Mouse (Mus musculus) limb, embryonic 12.5 days (tissue): ENCODE measurements around the gene Adamts10. TPM values are rescaled to one million over a fixed set of nuclear protein-coding genes. Genes with fewer than 3 reads are reported as not detected.

Experiments
- ATAC-seq: fragments of 200-750 bp; cut with Nextera tagmentation; 2 replicates; pipeline ENCODE4 v1.8.0; 2017; ENCODE audit warnings: low read depth, moderate TSS enrichment; ENCODE audit not compliant: insufficient number of reproducible peaks, insufficient read depth, low FRiP score, low TSS enrichment
- H3K27ac ChIP-seq: fragments of 300-500 bp; sonication (generic); 2 replicates; pipeline ENCODE4 v1.5.1; 2016; ENCODE audit warnings: mild to moderate bottlenecking, moderate library complexity
- H3K27me3 ChIP-seq: fragments of 300-500 bp; sonication (generic); 2 replicates; pipeline ENCODE4 v1.6.1; 2016; ENCODE audit warnings: mild to moderate bottlenecking, moderate library complexity
- H3K36me3 ChIP-seq: fragments of 300-500 bp; sonication (generic); 2 replicates; pipeline ENCODE4 v1.6.1; 2016; ENCODE audit warnings: mild to moderate bottlenecking, moderate library complexity
- H3K4me1 ChIP-seq: fragments of 300-500 bp; sonication (generic); replicated peaks from 2 replicates; pipeline ENCODE4 v1.6.1; 2016
- H3K4me2 ChIP-seq: fragments of 300-500 bp; sonication (generic); 2 replicates; pipeline ENCODE4 v1.6.1; 2016; ENCODE audit warnings: mild to moderate bottlenecking, moderate library complexity
- H3K4me3 ChIP-seq: fragments of 300-500 bp; sonication (generic); replicated peaks from 2 replicates; pipeline ENCODE4 v1.5.1; 2016; ENCODE audit warnings: mild to moderate bottlenecking
- H3K9ac ChIP-seq: fragments of 300-500 bp; sonication (generic); replicated peaks from 2 replicates; pipeline ENCODE4 v1.6.1; 2016; ENCODE audit warnings: mild to moderate bottlenecking, moderate library complexity
- H3K9me3 ChIP-seq: fragments of 300-500 bp; sonication (generic); 2 replicates; pipeline ENCODE4 v1.6.1; 2016; ENCODE audit warnings: mild to moderate bottlenecking, moderate library complexity
- WGBS: fragments of 180-500 bp; shearing (Covaris S2); methylation state at CpG from one replicate; pipeline ENCODE4 v1.1.7; 2016; 5-methylcytosine and 5-hydroxymethylcytosine counted together
- polyA plus RNA-seq: library from polyadenylated mRNA; unstranded; fragments of >200 nt; fragmentation: Nextera tagmentation; extraction: Ambion mirVana; gene quantifications from 2 replicates; pipeline ENCODE4 v1.2.1, GENCODE M21; 2016

Adamts10 gene
- polyA plus RNA-seq, 1 experiment from 2014 or later, result 107 TPM

- H3K4me2 ChIP-seq, result no peak overlapping the region
- WGBS, result 91% methylated on average over 5 of the region's 5 CpGs
- no peak overlapping the region for H3K9ac ChIP-seq
- ATAC-seq, result no peak
- H3K4me1 ChIP-seq, result no peaks in the 10 kb centered on the region; the same call in 1 of the 2 replicates
- H3K27ac ChIP-seq, result no peak overlapping the region
- H3K4me3 ChIP-seq, result no peak overlapping the region
- H3K27me3 ChIP-seq, result no peaks in the 10 kb centered on the region
- peaks cover 3% of the 10 kb centered on the region; the same call in 1 of the 2 replicates for H3K9me3 ChIP-seq
- no peaks in the 10 kb centered on the region for H3K36me3 ChIP-seq
Measured at GRCm38 (mm10) chr17:33513874-33514273, 10.1 kb upstream of the Adamts10 start.

- 42% methylated on average over 1 of the region's 1 CpGs for WGBS
- no peaks in the 10 kb centered on the region for H3K27me3 ChIP-seq
- H3K4me3 ChIP-seq, result no peak overlapping the region
Measured at GRCm38 (mm10) chr17:33520366-33520765, 3.6 kb upstream of the Adamts10 start.

GRCm38 (mm10) chr17:33523431-33523917 lies 530 bp upstream of the Adamts10 start:
- H3K4me1 ChIP-seq, result peaks cover 38% of the 10 kb centered on the region
- peak overlapping the region; percentile 77 for H3K9ac ChIP-seq
- H3K4me3 ChIP-seq, result peak overlapping the region; percentile 55
- no peak; the same call in 1 of the 2 replicates for ATAC-seq
- H3K4me2 ChIP-seq, result peak overlapping the region; percentile 83
- H3K27ac ChIP-seq, result peak overlapping the region; percentile 95
- H3K9me3 ChIP-seq, result no peaks in the 10 kb centered on the region
- under 1% methylated on average over 12 of the region's 13 CpGs for WGBS
- H3K36me3 ChIP-seq, result peaks cover 15% of the 10 kb centered on the region
- no peaks in the 10 kb centered on the region for H3K27me3 ChIP-seq

More at GRCm38 (mm10) chr17:33520366-33520765, 3.6 kb upstream of the Adamts10 start:
- no peak overlapping the region for H3K9ac ChIP-seq
- H3K4me2 ChIP-seq, result no peak overlapping the region
- H3K27ac ChIP-seq, result no peak overlapping the region
- no peak for ATAC-seq
- no peaks in the 10 kb centered on the region for H3K9me3 ChIP-seq
- H3K36me3 ChIP-seq, result no peaks in the 10 kb centered on the region
- peaks cover 23% of the 10 kb centered on the region for H3K4me1 ChIP-seq

- Histone ChIP-seq H3K4me3 (peak overlapping the region; percentile 55), H3K27me3 (no peaks in the 10 kb centered on the region), H3K4me2 (peak overlapping the region; percentile 83), H3K4me1 (peaks cover 38% of the 10 kb centered on the region), H3K27ac (peak overlapping the region; percentile 95), H3K36me3 (peaks cover 29% of the 10 kb centered on the region), H3K9me3 (no peaks in the 10 kb centered on the region), H3K9ac (peak overlapping the region; percentile 77)
- 3% methylated on average over 2 of the region's 2 CpGs for WGBS
- peak; percentile 53 for ATAC-seq
Measured at GRCm38 (mm10) chr17:33524806-33525373, 886 bp downstream of the Adamts10 start.

- peaks cover 34% of the 10 kb centered on the region for H3K4me1 ChIP-seq
- ATAC-seq, result no peak
- no peak overlapping the region; the same call in 1 of the 2 replicates for H3K9ac ChIP-seq
- no peak overlapping the region for H3K4me2 ChIP-seq
- H3K36me3 ChIP-seq, result peaks cover 45% of the 10 kb centered on the region
- H3K27ac ChIP-seq, result no peak overlapping the region
- H3K27me3 ChIP-seq, result no peaks in the 10 kb centered on the region
- no peaks in the 10 kb centered on the region for H3K9me3 ChIP-seq
- 78% methylated on average over 3 of the region's 3 CpGs for WGBS
- no peak overlapping the region for H3K4me3 ChIP-seq
Measured at GRCm38 (mm10) chr17:33526506-33526905, 2.5 kb downstream of the Adamts10 start.

GRCm38 (mm10) chr17:33539106-33539675 lies 15.2 kb downstream of the Adamts10 start:
- H3K4me2 ChIP-seq, result no peak overlapping the region
- no peaks in the 10 kb centered on the region for H3K9me3 ChIP-seq
- peaks cover 85% of the 10 kb centered on the region for H3K36me3 ChIP-seq
- no peaks in the 10 kb centered on the region for H3K4me1 ChIP-seq
- 91% methylated on average over 3 of the region's 3 CpGs for WGBS
- no peak overlapping the region for H3K27ac ChIP-seq
- no peak overlapping the region for H3K4me3 ChIP-seq
- no peaks in the 10 kb centered on the region for H3K27me3 ChIP-seq
- no peak overlapping the region for H3K9ac ChIP-seq
- no peak for ATAC-seq

GRCm38 (mm10) chr17:33539878-33540277 lies 15.9 kb downstream of the Adamts10 start:
- WGBS, result 94% methylated on average over 4 of the region's 4 CpGs
- Histone ChIP-seq H3K27ac (no peak overlapping the region), H3K36me3 (peaks cover 85% of the 10 kb centered on the region), H3K9ac (no peak overlapping the region), H3K4me1 (no peaks in the 10 kb centered on the region), H3K4me2 (no peak overlapping the region), H3K27me3 (no peaks in the 10 kb centered on the region), H3K9me3 (no peaks in the 10 kb centered on the region), H3K4me3 (no peak overlapping the region)
- ATAC-seq, result no peak

- no peak for ATAC-seq
- Histone ChIP-seq H3K27ac (no peak overlapping the region), H3K9me3 (no peaks in the 10 kb centered on the region), H3K36me3 (peaks cover 99% of the 10 kb centered on the region), H3K27me3 (no peaks in the 10 kb centered on the region), H3K4me2 (no peak overlapping the region), H3K4me3 (no peak overlapping the region), H3K4me1 (no peaks in the 10 kb centered on the region), H3K9ac (no peak overlapping the region)
- 93% methylated on average over 6 of the region's 6 CpGs for WGBS
Measured at GRCm38 (mm10) chr17:33549212-33549611, 25.2 kb downstream of the Adamts10 start.

GRCm38 (mm10) chr17:33550388-33550787 lies 26.4 kb downstream of the Adamts10 start:
- WGBS, result 90% methylated on average over 10 of the region's 10 CpGs
- H3K36me3 ChIP-seq, result peaks cover 89% of the 10 kb centered on the region
- no peaks in the 10 kb centered on the region for H3K27me3 ChIP-seq
- H3K27ac ChIP-seq, result no peak overlapping the region
- H3K4me1 ChIP-seq, result no peaks in the 10 kb centered on the region
- no peak overlapping the region for H3K4me2 ChIP-seq
- no peak overlapping the region for H3K9ac ChIP-seq
- ATAC-seq, result no peak
- H3K4me3 ChIP-seq, result no peak overlapping the region
- no peaks in the 10 kb centered on the region for H3K9me3 ChIP-seq

GRCm38 (mm10) chr17:33552113-33552512 lies 28.1 kb downstream of the Adamts10 start:
- no peaks in the 10 kb centered on the region for H3K27me3 ChIP-seq
- H3K4me3 ChIP-seq, result no peak overlapping the region
- no peaks in the 10 kb centered on the region for H3K9me3 ChIP-seq
- WGBS, result 97% methylated on average over 4 of the region's 4 CpGs
- no peak overlapping the region for H3K9ac ChIP-seq
- no peak overlapping the region for H3K4me2 ChIP-seq
- H3K36me3 ChIP-seq, result peaks cover 72% of the 10 kb centered on the region
- H3K27ac ChIP-seq, result no peak overlapping the region
- no peak for ATAC-seq
- H3K4me1 ChIP-seq, result no peaks in the 10 kb centered on the region

GRCm38 (mm10) chr17:33552964-33553363 lies 29.0 kb downstream of the Adamts10 start:
- Histone ChIP-seq H3K27me3 (0 out of 2 replicates have a peak, but pooled peaks cover under 1% of the 10 kb centered on the region), H3K4me3 (no peak overlapping the region), H3K4me2 (no peak overlapping the region), H3K4me1 (no peaks in the 10 kb centered on the region), H3K9ac (no peak overlapping the region), H3K27ac (no peak overlapping the region), H3K9me3 (no peaks in the 10 kb centered on the region), H3K36me3 (peaks cover 64% of the 10 kb centered on the region)
- WGBS, result 41% methylated on average over 4 of the region's 4 CpGs
- no peak for ATAC-seq
